22 mouse cellular contexts compared by ENCODE assay signal in genomic region chr1:77695228-77696018, GRCm38 (mm10).
DNase-seq lines count a peak whose midpoint lies in the region; ATAC-seq and TF ChIP-seq lines count a peak whose summit lies in the region.
"Had no signal": no experiment of that assay in that cellular context is flagged by ENCODE, and none has a peak within 500 bp of the region (broad histone marks: within the 10 kb centered on the region; RNA-seq: fewer than 3 reads in every experiment).

No protein-coding gene starts in this region.

- TF ChIP-seq POLR2A in embryonic fibroblast, embryonic 13.5 days (IDR thresholded peaks at IDR 0.05; ENCODE audit: low read depth, low read length): no peak

- no peaks in the 10 kb centered on the region for H3K4me1 ChIP-seq in lung, embryonic 15.5 days
- no peaks in the 10 kb centered on the region; the same call in 1 of the 2 replicates for H3K4me1 ChIP-seq in embryonic fibroblast, embryonic 13.5 days (ENCODE audit: control insufficient read depth, insufficient read depth, low read length)
- H3K4me1 ChIP-seq in intestine, embryonic 16.5 days (ENCODE audit: control insufficient read depth, insufficient read depth, low read length): no peaks in the 10 kb centered on the region
- no peaks in the 10 kb centered on the region for H3K4me1 ChIP-seq in kidney, embryonic 16.5 days (ENCODE audit: insufficient read depth, low read length)
- H3K4me1 ChIP-seq: embryonic facial prominence, embryonic 10.5 days; forebrain, embryonic 15.5 days; heart, embryonic 10.5 days; hindbrain, embryonic 12.5 days had no signal

- no peaks in the 10 kb centered on the region for H3K36me3 ChIP-seq in lung, embryonic 15.5 days
- no peaks in the 10 kb centered on the region for H3K36me3 ChIP-seq in intestine, embryonic 16.5 days (ENCODE audit: control insufficient read depth, insufficient read depth, low read length)
- H3K36me3 ChIP-seq in kidney, embryonic 16.5 days (ENCODE audit: insufficient read depth, low read length): no peaks in the 10 kb centered on the region
- H3K36me3 ChIP-seq: embryonic facial prominence, embryonic 10.5 days; forebrain, embryonic 15.5 days; heart, embryonic 10.5 days; hindbrain, embryonic 12.5 days had no signal

- WGBS in lung, embryonic 15.5 days: 43% methylated on average over 3 of the region's 3 CpGs
- WGBS in intestine, embryonic 16.5 days: 33% methylated on average over 3 of the region's 3 CpGs
- WGBS in kidney, embryonic 16.5 days: 62% methylated on average over 3 of the region's 3 CpGs

- no peak overlapping the region for H3K9ac ChIP-seq in lung, embryonic 15.5 days
- H3K9ac ChIP-seq in intestine, embryonic 16.5 days (ENCODE audit: low read depth, low read length): no peak overlapping the region
- H3K9ac ChIP-seq in kidney, embryonic 16.5 days (replicated peaks; ENCODE audit: low read length): no peak overlapping the region
- H3K9ac ChIP-seq: forebrain, embryonic 15.5 days; hindbrain, embryonic 12.5 days had no signal

- H3K4me2 ChIP-seq in lung, embryonic 15.5 days: no peak overlapping the region
- no peak overlapping the region for H3K4me2 ChIP-seq in intestine, embryonic 16.5 days (ENCODE audit: low read depth, low read length)
- no peak overlapping the region for H3K4me2 ChIP-seq in kidney, embryonic 16.5 days (replicated peaks; ENCODE audit: low read depth, low read length)
- H3K4me2 ChIP-seq: forebrain, embryonic 15.5 days; hindbrain, embryonic 12.5 days had no signal

- peak overlapping the region; percentile 25; the same call in 1 of the 2 replicates for H3K27ac ChIP-seq in lung, embryonic 15.5 days
- H3K27ac ChIP-seq in embryonic fibroblast, embryonic 13.5 days (ENCODE audit: insufficient read depth, low read length): peak overlapping the region; percentile 68; the same call in 1 of the 2 replicates
- H3K27ac ChIP-seq in intestine, embryonic 16.5 days (ENCODE audit: low read length): no peak overlapping the region
- H3K27ac ChIP-seq in kidney, embryonic 16.5 days (ENCODE audit: low read length): no peak overlapping the region
- H3K27ac ChIP-seq: embryonic facial prominence, embryonic 10.5 days; forebrain, embryonic 15.5 days; heart, embryonic 10.5 days; hindbrain, embryonic 12.5 days had no signal

- ATAC-seq in lung, embryonic 15.5 days (ENCODE audit: borderline replicate concordance, extremely low read depth, low FRiP score, low TSS enrichment): peak; percentile 59; the same call in 1 of the 2 replicates
- peak; percentile 98 for ATAC-seq in intestine, embryonic 16.5 days
- no peak for ATAC-seq in kidney, embryonic 16.5 days (ENCODE audit: low FRiP score, low TSS enrichment)
- ATAC-seq: forebrain, embryonic 15.5 days; hindbrain, embryonic 16.5 days had no signal

- DNase-seq in lung, postnatal 25 days (ENCODE audit: low spot score): no peak
- DNase-seq in 3T3-L1 (ENCODE audit: low read depth, low spot score): peak; percentile 74
- no peak for DNase-seq in embryo, embryonic 10 days (ENCODE audit: low spot score)
- DNase-seq: adrenal gland, adult 8-10 months; cerebellum, adult 11 months; cerebellum, adult 9-11 months; cerebellum, postnatal 36 days; gastrocnemius, postnatal 10 days; heart, adult 18-20 months; heart, postnatal 10 days; heart, postnatal 4 days had no signal

- no peak overlapping the region for H3K4me3 ChIP-seq in lung, embryonic 15.5 days
- no peak overlapping the region for H3K4me3 ChIP-seq in embryonic fibroblast, embryonic 13.5 days (ENCODE audit: insufficient read depth, low read length)
- H3K4me3 ChIP-seq in intestine, embryonic 16.5 days (ENCODE audit: low read length): no peak overlapping the region
- no peak overlapping the region for H3K4me3 ChIP-seq in kidney, embryonic 16.5 days (ENCODE audit: low read length)
- H3K4me3 ChIP-seq: embryonic facial prominence, embryonic 10.5 days; erythroblast, embryonic 14.5 days; forebrain, embryonic 15.5 days; heart, embryonic 10.5 days; hindbrain, embryonic 12.5 days had no signal

- no peaks in the 10 kb centered on the region for H3K9me3 ChIP-seq in lung, embryonic 15.5 days
- H3K9me3 ChIP-seq in intestine, embryonic 16.5 days (ENCODE audit: control insufficient read depth, low read length): no peaks in the 10 kb centered on the region
- no peaks in the 10 kb centered on the region for H3K9me3 ChIP-seq in kidney, embryonic 16.5 days (ENCODE audit: low read length)
- H3K9me3 ChIP-seq: embryonic facial prominence, embryonic 10.5 days; forebrain, embryonic 15.5 days; heart, embryonic 10.5 days; hindbrain, embryonic 12.5 days had no signal

- TF ChIP-seq CTCF in embryonic fibroblast, embryonic 13.5 days (IDR thresholded peaks at IDR 0.05; ENCODE audit: borderline replicate concordance, insufficient read depth, low read length): no peak

- H3K27me3 ChIP-seq in lung, embryonic 15.5 days: no peaks in the 10 kb centered on the region
- H3K27me3 ChIP-seq in intestine, embryonic 16.5 days (replicated peaks; ENCODE audit: control insufficient read depth, insufficient read depth, low read length): no peaks in the 10 kb centered on the region
- no peaks in the 10 kb centered on the region for H3K27me3 ChIP-seq in kidney, embryonic 16.5 days (ENCODE audit: insufficient read depth, low read length)
- H3K27me3 ChIP-seq: CH12.LX; forebrain, embryonic 15.5 days; hindbrain, embryonic 12.5 days had no signal

Comparison
In these comparisons a context has a peak if more than half of its experiments do, and no peak if none do; other contexts are left out.
1. H3K27ac ChIP-seq: peak in lung, embryonic 15.5 days (single experiment) and embryonic fibroblast, embryonic 13.5 days (single experiment); none in intestine, embryonic 16.5 days (single experiment) and kidney, embryonic 16.5 days (single experiment).